29 mouse cellular contexts compared by ENCODE assay signal in the genomic region with DNA sequence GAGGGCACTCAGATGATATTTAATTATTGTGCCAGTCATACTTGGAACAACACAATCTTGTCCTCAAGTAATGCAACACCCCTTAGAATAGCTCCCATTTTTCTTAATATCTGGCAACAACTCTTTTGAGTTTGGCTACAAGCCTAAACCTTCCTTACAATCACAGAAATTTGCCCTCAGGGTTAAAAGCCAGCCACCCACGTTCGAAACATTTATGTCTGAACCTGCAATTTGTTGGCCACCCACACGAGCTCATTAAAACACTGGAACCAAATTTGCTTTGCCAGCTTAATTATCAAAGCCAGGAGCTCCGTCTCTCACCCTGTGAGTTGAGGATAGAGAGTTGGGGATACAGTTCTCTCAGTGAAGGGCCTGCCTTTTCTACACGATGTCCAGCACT.
DNase-seq lines count a peak whose midpoint lies in the region; ATAC-seq and TF ChIP-seq lines count a peak whose summit lies in the region.
"Had no signal": no experiment of that assay in that cellular context is flagged by ENCODE, and none has a peak within 500 bp of the region (broad histone marks: within the 10 kb centered on the region; RNA-seq: fewer than 3 reads in every experiment).

No protein-coding gene starts in this region.

- no peaks in the 10 kb centered on the region for H3K4me1 ChIP-seq in heart, adult 2 months (ENCODE audit: control insufficient read depth, insufficient read depth, low read length)
- H3K4me1 ChIP-seq in liver, adult 2 months (ENCODE audit: control insufficient read depth, insufficient read depth, low read length) = no peaks in the 10 kb centered on the region; the same call in 1 of the 2 replicates
- no peaks in the 10 kb centered on the region for H3K4me1 ChIP-seq in liver, postnatal 0 days (ENCODE audit: insufficient read depth)
- no peaks in the 10 kb centered on the region for H3K4me1 ChIP-seq in brown adipose tissue, adult 24 weeks (ENCODE audit: control insufficient read depth, insufficient read depth, insufficient read length, low read length)
- no peaks in the 10 kb centered on the region for H3K4me1 ChIP-seq in thymus, adult 2 months (replicated peaks; ENCODE audit: control insufficient read depth, insufficient read depth, low read length)
- H3K4me1 ChIP-seq: forebrain, embryonic 10.5 days; hindbrain, embryonic 15.5 days; stomach, embryonic 15.5 days had no signal

- no peaks in the 10 kb centered on the region for H3K36me3 ChIP-seq in heart, adult 2 months (ENCODE audit: control insufficient read depth, insufficient read depth, low read length)
- H3K36me3 ChIP-seq in liver, adult 2 months (ENCODE audit: control insufficient read depth, insufficient read depth, low read length) = no peaks in the 10 kb centered on the region
- no peaks in the 10 kb centered on the region for H3K36me3 ChIP-seq in liver, postnatal 0 days (replicated peaks; ENCODE audit: insufficient read depth, low read length)
- H3K36me3 ChIP-seq in thymus, adult 2 months (ENCODE audit: control insufficient read depth, insufficient read depth, low read length) = no peaks in the 10 kb centered on the region
- H3K36me3 ChIP-seq: embryonic facial prominence, embryonic 12.5 days; forebrain, embryonic 10.5 days; hindbrain, embryonic 15.5 days; stomach, embryonic 15.5 days had no signal

- WGBS in heart, adult 2 months = 46% methylated on average over 5 of the region's 5 CpGs
- WGBS in liver, adult 2 months = 27% methylated on average over 5 of the region's 5 CpGs
- WGBS in liver, postnatal 0 days (ENCODE audit: insufficient replicate concordance) = 51% methylated on average over 5 of the region's 5 CpGs
- WGBS in thymus, adult 2 months = 82% methylated on average over 5 of the region's 5 CpGs

- no peaks in the 10 kb centered on the region for H3K9me3 ChIP-seq in liver, postnatal 0 days (ENCODE audit: low read length)
- H3K9me3 ChIP-seq: embryonic facial prominence, embryonic 12.5 days; forebrain, embryonic 10.5 days; hindbrain, embryonic 15.5 days; stomach, embryonic 15.5 days had no signal

- intact Hi-C loops in heart, adult 2 months (cut with DNase I) = no loop called here

- TF ChIP-seq EP300 in heart, adult 2 months (IDR thresholded peaks at IDR 0.05; ENCODE audit: insufficient read depth, low read depth, low read length) = no peak
- no peak for TF ChIP-seq EP300 in liver, postnatal 0 days (IDR thresholded peaks at IDR 0.05; ENCODE audit: low read depth)

- peak; percentile 59 for DNase-seq in heart, adult 11 months
- no peak for DNase-seq in heart, adult 2 months
- DNase-seq in liver, adult 2 months (ENCODE audit: extremely low read depth, low read depth, low spot score) = peak; percentile 15
- no peak for DNase-seq in liver, postnatal 0 days
- DNase-seq in gastrocnemius, postnatal 25 days = no peak
- no peak for DNase-seq in thymus, adult 2 months
- DNase-seq: adrenal gland, postnatal 14 days; B cell, adult 2 months; cerebellum, adult 9-10 months; embryo, embryonic 11 days; forebrain, postnatal 0 days; heart, postnatal 36 days; kidney, adult 11 months; layer of hippocampus, adult 9-11 months; lung, embryonic 14.5 days; lung, postnatal 14 days; midbrain, embryonic 14.5 days; retina, postnatal 1 day; right cerebral cortex, postnatal 14 days; thymus, postnatal 14 days had no signal

- no peaks in the 10 kb centered on the region for H3K27me3 ChIP-seq in heart, adult 2 months (ENCODE audit: control insufficient read depth, insufficient read depth, low read length)
- H3K27me3 ChIP-seq in liver, adult 2 months (ENCODE audit: control insufficient read depth, insufficient read depth, low read length) = no peaks in the 10 kb centered on the region
- no peaks in the 10 kb centered on the region for H3K27me3 ChIP-seq in liver, postnatal 0 days (ENCODE audit: insufficient read depth, low read length)
- no peaks in the 10 kb centered on the region for H3K27me3 ChIP-seq in thymus, adult 2 months (ENCODE audit: control insufficient read depth, insufficient read depth, low read length)
- H3K27me3 ChIP-seq: embryonic facial prominence, embryonic 12.5 days; hindbrain, embryonic 15.5 days; stomach, embryonic 15.5 days had no signal

- no peak for TF ChIP-seq CTCF in heart, adult 2 months (IDR thresholded peaks at IDR 0.05)
- TF ChIP-seq CTCF in liver, adult 2 months (IDR thresholded peaks at IDR 0.05; ENCODE audit: low read depth, low read length) = no peak
- no peak for TF ChIP-seq CTCF in liver, postnatal 0 days (IDR thresholded peaks at IDR 0.05; ENCODE audit: low read depth)
- TF ChIP-seq CTCF in thymus, adult 2 months (IDR thresholded peaks at IDR 0.05; ENCODE audit: borderline replicate concordance, control insufficient read depth, extremely low read depth, insufficient read depth, low read length, poor library complexity) = no peak

- H3K79me2 ChIP-seq in heart, adult 2 months (replicated peaks; ENCODE audit: control insufficient read depth, insufficient read depth, low read length) = no peaks in the 10 kb centered on the region
- H3K79me2 ChIP-seq in liver, adult 2 months (ENCODE audit: control insufficient read depth, insufficient read depth, low read length) = no peaks in the 10 kb centered on the region

- no peak for TF ChIP-seq POLR2A in heart, adult 2 months (IDR thresholded peaks at IDR 0.05; ENCODE audit: insufficient read depth, low read depth, low read length)
- no peak for TF ChIP-seq POLR2A in liver, adult 2 months (IDR thresholded peaks at IDR 0.05; ENCODE audit: extremely low read depth, insufficient read depth, low read length)
- TF ChIP-seq POLR2A in thymus, adult 2 months (IDR thresholded peaks at IDR 0.05; ENCODE audit: control insufficient read depth, extremely low read depth, insufficient read depth, low read length, poor library complexity) = no peak

- H3K4me2 ChIP-seq in liver, postnatal 0 days (ENCODE audit: low read depth, low read length) = no peak overlapping the region
- H3K4me2 ChIP-seq: embryonic facial prominence, embryonic 12.5 days; heart, embryonic 11.5 days; hindbrain, embryonic 15.5 days; lung, embryonic 14.5 days; stomach, embryonic 15.5 days had no signal

- no peak overlapping the region for H3K9ac ChIP-seq in heart, adult 2 months (ENCODE audit: low read depth, low read length)
- no peak overlapping the region for H3K9ac ChIP-seq in liver, adult 2 months (ENCODE audit: low read depth, low read length)
- no peak overlapping the region for H3K9ac ChIP-seq in liver, postnatal 0 days (replicated peaks)
- H3K9ac ChIP-seq: embryonic facial prominence, embryonic 12.5 days; forebrain, postnatal 0 days; hindbrain, embryonic 15.5 days; liver, embryonic 14.5 days; lung, embryonic 14.5 days; stomach, embryonic 15.5 days had no signal

- H3K4me3 ChIP-seq in heart, adult 2 months = no peak overlapping the region
- no peak overlapping the region for H3K4me3 ChIP-seq in liver, adult 2 months (ENCODE audit: insufficient read depth, low read depth, low read length)
- no peak overlapping the region for H3K4me3 ChIP-seq in liver, postnatal 0 days (ENCODE audit: low read depth, low read length)
- H3K4me3 ChIP-seq in brown adipose tissue, adult 24 weeks (ENCODE audit: insufficient read depth, low read depth, low read length) = no peak overlapping the region
- no peak overlapping the region for H3K4me3 ChIP-seq in thymus, adult 2 months (ENCODE audit: control insufficient read depth, insufficient read depth, low read length)
- H3K4me3 ChIP-seq: embryonic facial prominence, embryonic 12.5 days; forebrain, embryonic 10.5 days; hindbrain, embryonic 15.5 days; left cerebral cortex, adult 2 months; stomach, embryonic 15.5 days had no signal

- no peak for ATAC-seq in liver, postnatal 0 days
- ATAC-seq: forebrain, postnatal 0 days; inflammation-experienced regulatory T-cells, adult 6 months had no signal

- H3K27ac ChIP-seq in heart, adult 2 months = no peak overlapping the region
- H3K27ac ChIP-seq in liver, adult 2 months (replicated peaks; ENCODE audit: insufficient read depth, low read depth, low read length) = no peak overlapping the region
- H3K27ac ChIP-seq in liver, postnatal 0 days (ENCODE audit: low read depth) = no peak overlapping the region
- H3K27ac ChIP-seq in brown adipose tissue, adult 24 weeks (replicated peaks; ENCODE audit: low read depth, low read length) = peak overlapping the region; percentile 63
- no peak overlapping the region for H3K27ac ChIP-seq in thymus, adult 2 months (ENCODE audit: control insufficient read depth, insufficient read depth, low read length)
- H3K27ac ChIP-seq: embryonic facial prominence, embryonic 12.5 days; forebrain, embryonic 10.5 days; hindbrain, embryonic 15.5 days; left cerebral cortex, adult 2 months; liver, embryonic 14.5 days; stomach, embryonic 15.5 days had no signal

Comparison
In these comparisons a context has a peak if more than half of its experiments do, and no peak if none do; other contexts are left out.
1. DNase-seq: peak in heart, adult 11 months (single experiment) and liver, adult 2 months (single experiment); none in heart, adult 2 months (0 of 2), liver, postnatal 0 days (single experiment), gastrocnemius, postnatal 25 days (single experiment) and thymus, adult 2 months (single experiment).